Comparison of ENCODE assay signal across 8 mouse cellular contexts in genomic region chr19:8742176-8742575, GRCm38 (mm10). TPM values are rescaled to one million over a fixed set of nuclear protein-coding genes. Genes with fewer than 3 reads are reported as not detected.
DNase-seq lines count a peak whose midpoint lies in the region; ATAC-seq and TF ChIP-seq lines count a peak whose summit lies in the region.

No protein-coding gene starts in this region.

- H3K4me1 ChIP-seq in embryonic facial prominence, embryonic 12.5 days, result peaks cover 16% of the 10 kb centered on the region
- peaks cover 25% of the 10 kb centered on the region for H3K4me1 ChIP-seq in hindbrain, embryonic 13.5 days (replicated peaks)
- H3K4me1 ChIP-seq in midbrain, embryonic 13.5 days (replicated peaks), result peaks cover 29% of the 10 kb centered on the region

- no peaks in the 10 kb centered on the region for H3K27me3 ChIP-seq in embryonic facial prominence, embryonic 12.5 days
- H3K27me3 ChIP-seq in hindbrain, embryonic 13.5 days, result no peaks in the 10 kb centered on the region
- H3K27me3 ChIP-seq in midbrain, embryonic 13.5 days, result no peaks in the 10 kb centered on the region

- H3K4me2 ChIP-seq in embryonic facial prominence, embryonic 12.5 days (replicated peaks), result peak overlapping the region; percentile 99
- peak overlapping the region; percentile 98 for H3K4me2 ChIP-seq in hindbrain, embryonic 13.5 days
- peak overlapping the region; percentile 84 for H3K4me2 ChIP-seq in midbrain, embryonic 13.5 days (replicated peaks)

- WGBS in embryonic facial prominence, embryonic 12.5 days, result 17% methylated on average over 14 of the region's 14 CpGs
- WGBS in hindbrain, embryonic 13.5 days, result 21% methylated on average over 14 of the region's 14 CpGs
- 27% methylated on average over 14 of the region's 14 CpGs for WGBS in midbrain, embryonic 13.5 days

- no peak for TF ChIP-seq CTCF in left cerebral cortex, adult 2 months (IDR thresholded peaks at IDR 0.05)

- H3K36me3 ChIP-seq in embryonic facial prominence, embryonic 12.5 days, result peaks cover 71% of the 10 kb centered on the region
- peaks cover 76% of the 10 kb centered on the region for H3K36me3 ChIP-seq in hindbrain, embryonic 13.5 days
- peaks cover 71% of the 10 kb centered on the region for H3K36me3 ChIP-seq in midbrain, embryonic 13.5 days

- no peak for DNase-seq in left cerebral cortex, adult 2 months (ENCODE audit: extremely low spot score in 1 of 2, low spot score in 2 of 2)
- no peak for DNase-seq in left cerebral cortex, postnatal 25 days (ENCODE audit: low spot score in 2 of 2)
- no peak for DNase-seq in layer of hippocampus, postnatal 25 days (ENCODE audit: extremely low spot score in 1 of 2, low spot score in 1 of 2)
- DNase-seq in spleen, postnatal 14 days (ENCODE audit: low spot score in 2 of 2), result no peak
- no peak for DNase-seq in frontal cortex, postnatal 25 days (ENCODE audit: low spot score in 2 of 2)

- intact Hi-C loops in left cerebral cortex, adult 2 months (cut with DNase I), result no loop called here
- intact Hi-C loops in left cerebral cortex, postnatal 25 days (cut with DNase I), result loop anchor here (5.0 kb wide), 1 partner anchor 80 kb away; the partner anchor contains the start of gene Hnrnpul2

- H3K9me3 ChIP-seq in embryonic facial prominence, embryonic 12.5 days, result no peaks in the 10 kb centered on the region
- no peaks in the 10 kb centered on the region for H3K9me3 ChIP-seq in hindbrain, embryonic 13.5 days
- no peaks in the 10 kb centered on the region for H3K9me3 ChIP-seq in midbrain, embryonic 13.5 days

- no peak for ATAC-seq in embryonic facial prominence, embryonic 12.5 days (ENCODE audit: insufficient number of reproducible peaks, insufficient read depth, low FRiP score, low TSS enrichment)
- no peak for ATAC-seq in hindbrain, embryonic 13.5 days (ENCODE audit: low FRiP score)
- no peak for ATAC-seq in midbrain, embryonic 13.5 days

- peak overlapping the region; percentile 96 for H3K27ac ChIP-seq in left cerebral cortex, adult 2 months
- H3K27ac ChIP-seq in embryonic facial prominence, embryonic 12.5 days, result peak overlapping the region; percentile 93; the same call in 1 of the 2 replicates
- H3K27ac ChIP-seq in hindbrain, embryonic 13.5 days, result peak overlapping the region; percentile 96
- peak overlapping the region; percentile 95 for H3K27ac ChIP-seq in midbrain, embryonic 13.5 days

- peak overlapping the region; percentile 93 for H3K9ac ChIP-seq in embryonic facial prominence, embryonic 12.5 days
- H3K9ac ChIP-seq in hindbrain, embryonic 13.5 days, result peak overlapping the region; percentile 93
- peak overlapping the region; percentile 87 for H3K9ac ChIP-seq in midbrain, embryonic 13.5 days (replicated peaks)

- peak overlapping the region; percentile 82 for H3K4me3 ChIP-seq in left cerebral cortex, adult 2 months
- peak overlapping the region; percentile 99 for H3K4me3 ChIP-seq in embryonic facial prominence, embryonic 12.5 days
- H3K4me3 ChIP-seq in hindbrain, embryonic 13.5 days, result peak overlapping the region; percentile 92
- H3K4me3 ChIP-seq in midbrain, embryonic 13.5 days (replicated peaks), result peak overlapping the region; percentile 76

RNA-seq across cellular contexts. Expression of gene Stx5a, which starts 1.0 kb away (rescaled TPM):
- total RNA-seq in left cerebral cortex, adult 2 months (2021), result 10 to 100 TPM; 71.2 to 77.9 TPM
- total RNA-seq in left cerebral cortex, postnatal 25 days (2021), result 10 to 100 TPM; 61.5 to 70.1 TPM
- 165 and 172 TPM in 2 replicates for polyA plus RNA-seq in embryonic facial prominence, embryonic 12.5 days (2016; fragmentation: Nextera tagmentation; extraction: Ambion mirVana)
- polyA plus RNA-seq in hindbrain, embryonic 13.5 days (2015; fragmentation: Nextera tagmentation; extraction: Ambion mirVana), result 120 and 128 TPM in 2 replicates
- polyA plus RNA-seq in midbrain, embryonic 13.5 days (2015; fragmentation: Nextera tagmentation; extraction: Ambion mirVana), result 121 and 127 TPM in 2 replicates
- 10 to 100 TPM; 59.9 to 70.7 TPM for total RNA-seq in layer of hippocampus, postnatal 25 days (2021)

RNA-seq across cellular contexts. Expression of gene 1700092M07Rik, which starts 1.7 kb away (rescaled TPM):
- 1 to 10 TPM; 1.4 to 1.8 TPM for total RNA-seq in left cerebral cortex, adult 2 months (2021)
- total RNA-seq in left cerebral cortex, postnatal 25 days (2021), result 1 to 10 TPM; 1.1 to 1.5 TPM
- polyA plus RNA-seq in embryonic facial prominence, embryonic 12.5 days (2016; fragmentation: Nextera tagmentation; extraction: Ambion mirVana), result 2.6 and 2.7 TPM in 2 replicates
- polyA plus RNA-seq in hindbrain, embryonic 13.5 days (2015; fragmentation: Nextera tagmentation; extraction: Ambion mirVana), result 1.9 and 3.0 TPM in 2 replicates
- polyA plus RNA-seq in midbrain, embryonic 13.5 days (2015; fragmentation: Nextera tagmentation; extraction: Ambion mirVana), result 2.2 and 2.5 TPM in 2 replicates
- 1 to 10 TPM in 1 of 2 experiments, not detected in 1; 1.5 TPM for total RNA-seq in layer of hippocampus, postnatal 25 days (2021)

RNA-seq across cellular contexts. Expression of gene Wdr74, which starts 6.5 kb away (rescaled TPM):
- total RNA-seq in left cerebral cortex, adult 2 months (2021), result 10 to 100 TPM; 48.5 to 53.1 TPM
- 10 to 100 TPM; 46.0 to 58.5 TPM for total RNA-seq in left cerebral cortex, postnatal 25 days (2021)
- polyA plus RNA-seq in embryonic facial prominence, embryonic 12.5 days (2016; fragmentation: Nextera tagmentation; extraction: Ambion mirVana), result 88.5 and 98.3 TPM in 2 replicates
- 82.6 and 89.9 TPM in 2 replicates for polyA plus RNA-seq in hindbrain, embryonic 13.5 days (2015; fragmentation: Nextera tagmentation; extraction: Ambion mirVana)
- polyA plus RNA-seq in midbrain, embryonic 13.5 days (2015; fragmentation: Nextera tagmentation; extraction: Ambion mirVana), result 89.1 and 93.4 TPM in 2 replicates
- 10 to 100 TPM; 43.9 to 53.6 TPM for total RNA-seq in layer of hippocampus, postnatal 25 days (2021)

RNA-seq across cellular contexts. Expression of gene Nxf1, which starts 14.7 kb away (rescaled TPM):
- total RNA-seq in left cerebral cortex, adult 2 months (2021), result 10 to 100 TPM; 90.2 to 98.8 TPM
- 10 to 100 TPM; 87.4 to 92.0 TPM for total RNA-seq in left cerebral cortex, postnatal 25 days (2021)
- 218 and 221 TPM in 2 replicates for polyA plus RNA-seq in embryonic facial prominence, embryonic 12.5 days (2016; fragmentation: Nextera tagmentation; extraction: Ambion mirVana)
- polyA plus RNA-seq in hindbrain, embryonic 13.5 days (2015; fragmentation: Nextera tagmentation; extraction: Ambion mirVana), result 168 and 170 TPM in 2 replicates
- 195 and 206 TPM in 2 replicates for polyA plus RNA-seq in midbrain, embryonic 13.5 days (2015; fragmentation: Nextera tagmentation; extraction: Ambion mirVana)
- 10 to 100 TPM; 75.4 to 95.3 TPM for total RNA-seq in layer of hippocampus, postnatal 25 days (2021)

RNA-seq across cellular contexts. Expression of gene Slc3a2, which starts 19.0 kb away (rescaled TPM):
- 100 to 1,000 TPM; 144 to 154 TPM for total RNA-seq in left cerebral cortex, adult 2 months (2021)
- 100 to 1,000 TPM; 148 to 161 TPM for total RNA-seq in left cerebral cortex, postnatal 25 days (2021)
- 119 and 122 TPM in 2 replicates for polyA plus RNA-seq in embryonic facial prominence, embryonic 12.5 days (2016; fragmentation: Nextera tagmentation; extraction: Ambion mirVana)
- polyA plus RNA-seq in hindbrain, embryonic 13.5 days (2015; fragmentation: Nextera tagmentation; extraction: Ambion mirVana), result 153 and 163 TPM in 2 replicates
- 151 and 153 TPM in 2 replicates for polyA plus RNA-seq in midbrain, embryonic 13.5 days (2015; fragmentation: Nextera tagmentation; extraction: Ambion mirVana)
- total RNA-seq in layer of hippocampus, postnatal 25 days (2021), result 100 to 1,000 TPM; 155 to 170 TPM
